Mouse (Mus musculus) thymus, postnatal 10 days (tissue): Measurements from ENCODE around the gene Rpp30.

Source experiments
- DNase-seq, 2 experiments: peaks; one replicate each; pipeline ENCODE4 v3.0.0; 2021; ENCODE audit warnings: low spot score in 2 of 2

Gene Rpp30

DNA sequence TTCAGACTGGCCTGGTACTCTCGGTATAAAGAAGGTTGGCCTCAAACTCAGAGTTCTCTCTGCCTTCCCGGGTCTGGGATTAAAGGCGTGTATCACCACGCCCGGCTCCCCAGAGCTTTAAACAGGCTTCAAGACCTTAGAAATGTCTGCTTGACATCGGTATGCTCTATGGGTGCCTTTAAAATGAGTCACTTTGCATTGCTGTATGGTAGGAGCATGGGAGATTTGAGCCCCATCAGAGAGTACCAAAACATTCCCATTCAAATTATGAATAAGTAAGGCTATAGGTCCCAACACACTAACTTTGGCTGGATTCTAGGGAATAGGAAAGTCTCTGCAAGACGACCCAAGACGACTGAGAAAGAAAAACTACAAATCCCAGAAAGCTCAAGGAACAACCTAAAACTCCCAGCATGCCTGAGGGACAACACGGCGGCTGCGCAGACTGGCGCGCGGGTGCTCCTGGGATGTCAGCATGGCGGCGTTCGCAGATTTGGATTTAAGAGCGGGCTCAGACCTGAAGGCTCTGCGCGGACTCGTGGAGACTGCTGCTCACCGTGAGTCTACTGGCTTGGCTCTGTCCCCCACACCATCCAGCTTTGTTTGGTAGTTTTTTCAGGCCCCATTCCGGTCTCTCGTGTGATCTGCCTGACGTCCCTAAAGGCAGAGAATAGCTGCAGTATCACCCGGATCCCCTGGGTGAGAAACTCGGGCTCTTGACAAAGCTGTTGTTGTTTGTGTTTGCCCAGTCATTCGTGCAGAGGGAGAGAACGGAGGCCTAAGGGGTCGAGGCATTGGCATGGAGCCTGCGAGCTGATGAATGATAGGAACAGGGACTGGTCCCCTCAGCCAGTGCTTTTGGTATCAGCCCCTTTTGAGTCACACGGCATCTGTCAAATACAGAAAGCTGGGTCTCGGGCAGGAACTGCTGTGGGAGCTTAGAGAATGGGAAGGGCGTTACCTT, at the start of gene Rpp30:
Gene Rpp30, plus strand, starts transcription at position 455 of the 964 bp plus-strand sequence.
- peak; percentile 67 to 81 for DNase-seq

DNA sequence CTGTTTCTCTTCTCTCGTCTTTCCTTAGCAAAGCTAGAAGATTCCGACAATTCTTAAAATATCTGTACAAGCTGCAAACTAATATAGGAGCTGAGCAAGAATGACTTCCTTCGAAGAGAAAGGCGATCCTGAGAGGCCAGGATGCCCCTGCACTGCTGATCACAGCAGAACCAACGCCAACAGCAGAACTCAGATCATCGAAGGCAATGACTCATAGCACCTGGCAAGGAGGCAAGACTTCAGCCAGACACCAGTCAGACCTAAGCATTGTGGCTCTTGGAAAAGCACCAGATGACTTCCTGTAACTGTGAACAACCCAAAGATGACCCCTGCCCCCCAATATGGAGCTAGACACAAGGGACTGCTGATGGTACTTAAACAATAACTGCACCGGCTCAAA, 37.5 kb upstream of the Rpp30 start:
- DNase-seq = no peak

- peak in 1 of 2 experiments; percentile 3 for DNase-seq
Measured at GRCm38 (mm10) chr19:36056502-36057221, 26.9 kb upstream of the Rpp30 start.

DNA sequence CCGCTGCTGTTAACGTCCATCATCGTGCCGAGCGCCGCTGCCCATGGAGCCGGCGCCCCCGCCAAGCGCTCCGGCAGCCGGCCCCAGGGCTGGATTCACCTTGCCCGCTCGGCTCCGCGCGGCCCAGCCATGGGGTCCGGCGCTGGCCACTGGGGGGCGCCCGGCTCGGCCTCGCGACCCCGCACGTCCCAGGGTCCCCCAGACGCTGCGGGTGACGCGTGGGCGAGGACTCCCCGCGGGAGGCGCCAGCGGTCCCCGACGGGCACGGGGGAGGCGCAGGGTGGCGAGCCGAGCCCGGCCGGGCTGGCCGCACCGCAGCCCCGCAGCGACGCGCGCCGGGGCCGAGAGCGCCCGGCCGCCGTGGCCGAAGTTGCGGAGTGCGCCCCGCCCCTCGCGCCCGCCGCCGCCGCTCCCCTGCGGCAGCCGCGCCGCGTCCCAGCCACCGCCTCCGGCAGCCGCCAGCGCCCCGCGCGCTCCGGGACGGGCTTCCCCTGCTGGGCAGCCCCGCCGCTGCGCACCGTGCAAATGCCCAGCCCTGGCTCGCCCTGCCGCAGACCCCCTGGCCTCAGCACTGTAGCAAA, 26.2 kb upstream of the Rpp30 start, which contains the start of gene Htr7:
Gene Htr7, minus strand, starts transcription at position 277 of the 581 bp plus-strand sequence.
- DNase-seq = peak in 1 of 2 experiments; percentile 15

DNA sequence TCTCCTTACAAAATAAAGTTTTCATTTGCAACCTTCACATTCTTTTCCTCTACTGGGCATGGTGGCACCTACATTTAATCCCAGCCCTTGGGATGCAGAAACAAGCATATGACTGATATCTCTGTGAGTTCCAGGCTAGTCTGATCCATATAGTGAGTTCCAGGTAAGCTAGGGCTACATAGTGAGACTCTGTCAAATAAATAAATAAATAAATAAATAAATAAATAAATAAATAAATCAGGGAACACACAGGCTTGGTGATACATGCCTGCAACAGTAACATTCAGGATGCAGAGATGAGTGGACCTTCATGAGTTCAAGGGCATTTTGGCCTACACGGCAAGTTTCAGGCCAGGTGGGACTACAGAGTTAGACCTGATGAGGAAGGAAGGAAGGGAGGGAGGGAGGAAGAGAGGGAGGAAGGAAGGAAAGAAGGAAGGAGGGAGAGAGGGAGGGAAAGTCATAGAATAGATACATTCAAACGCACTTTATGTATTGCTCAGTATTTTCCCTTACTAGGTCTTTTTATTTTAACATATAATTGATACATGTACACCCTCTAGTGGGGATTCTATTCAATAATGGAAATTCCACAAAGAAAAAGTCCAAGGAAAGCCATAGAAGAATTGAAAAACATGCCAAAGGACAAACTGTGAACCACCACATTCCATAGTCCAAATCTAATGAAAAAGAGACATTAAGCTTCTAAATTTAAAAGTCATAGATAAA, 20.6 kb upstream of the Rpp30 start:
- DNase-seq = no peak

DNA sequence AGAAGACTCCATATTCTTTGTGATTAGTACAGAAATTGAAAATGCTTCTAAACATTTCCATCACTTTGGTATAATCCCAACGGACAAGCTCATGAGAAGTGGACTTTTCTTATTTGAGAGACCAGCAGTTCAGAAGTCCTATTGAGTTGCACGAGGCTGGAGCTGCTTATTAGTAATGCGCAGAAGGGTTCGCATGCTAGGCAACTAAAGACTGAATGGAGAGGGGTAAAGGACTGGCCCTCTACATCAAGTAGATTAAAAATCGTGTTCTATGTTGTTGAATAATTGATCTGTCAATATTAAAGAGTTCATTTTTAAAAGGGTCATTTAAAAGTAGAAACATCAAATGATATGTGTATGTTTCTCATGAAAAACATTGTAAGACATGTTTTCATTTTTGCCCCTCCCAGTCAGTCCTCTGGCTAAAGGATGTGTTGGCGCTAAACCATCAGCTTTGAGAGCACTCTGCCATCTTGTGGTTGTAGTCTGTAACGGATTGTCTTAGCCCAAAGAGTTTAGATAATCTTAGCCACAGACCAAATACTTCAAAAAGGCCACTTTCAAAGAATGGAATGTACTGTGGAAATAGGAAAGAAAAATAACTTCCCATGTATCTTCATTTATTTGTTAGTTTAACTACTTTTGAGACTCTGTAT, 782 bp upstream of the Rpp30 start:
- peak; percentile 6 to 49 for DNase-seq

DNA sequence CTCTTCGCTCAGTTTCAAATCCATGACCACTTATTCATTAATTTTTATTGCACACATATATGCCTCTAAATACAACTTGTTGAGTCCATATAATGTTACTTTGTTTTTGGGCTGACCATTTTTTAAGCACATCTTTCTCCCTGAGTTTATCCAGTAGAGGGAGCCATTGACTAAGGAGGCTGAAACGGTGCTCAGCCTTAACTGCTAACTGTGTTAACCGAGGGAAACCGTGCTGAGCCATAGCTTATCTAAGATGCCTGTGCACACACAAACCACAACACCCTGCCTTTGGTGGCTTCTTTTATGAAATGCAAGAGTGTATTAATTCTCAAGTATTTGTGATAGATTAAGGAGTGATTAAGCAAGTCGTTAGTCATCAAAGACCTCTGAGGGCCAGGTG, 7.3 kb downstream of the Rpp30 start:
- DNase-seq = peak in 1 of 2 experiments; percentile 25

DNA sequence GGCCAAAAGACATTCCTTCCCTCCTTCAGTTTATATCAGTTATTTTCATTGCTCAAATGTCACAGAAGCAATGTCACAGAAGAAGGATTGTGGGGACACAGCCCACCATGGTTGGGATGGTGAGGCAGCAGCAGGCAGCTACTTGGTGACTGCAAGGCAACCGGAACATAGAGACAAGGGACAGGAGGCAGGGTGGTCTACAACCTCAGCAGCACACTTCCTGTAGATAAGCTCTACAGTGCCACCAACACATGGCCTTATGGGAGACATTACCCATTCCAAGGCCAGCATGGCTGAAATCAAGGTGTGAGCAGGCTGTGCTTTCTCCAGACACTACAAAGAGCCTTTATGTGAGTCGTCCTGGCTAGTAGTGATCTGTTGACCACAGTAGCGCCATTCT, 13.7 kb downstream of the Rpp30 start:
- no peak for DNase-seq

GRCm38 (mm10) chr19:36098265-36098664, 14.7 kb downstream of the Rpp30 start:
- no peak for DNase-seq

DNA sequence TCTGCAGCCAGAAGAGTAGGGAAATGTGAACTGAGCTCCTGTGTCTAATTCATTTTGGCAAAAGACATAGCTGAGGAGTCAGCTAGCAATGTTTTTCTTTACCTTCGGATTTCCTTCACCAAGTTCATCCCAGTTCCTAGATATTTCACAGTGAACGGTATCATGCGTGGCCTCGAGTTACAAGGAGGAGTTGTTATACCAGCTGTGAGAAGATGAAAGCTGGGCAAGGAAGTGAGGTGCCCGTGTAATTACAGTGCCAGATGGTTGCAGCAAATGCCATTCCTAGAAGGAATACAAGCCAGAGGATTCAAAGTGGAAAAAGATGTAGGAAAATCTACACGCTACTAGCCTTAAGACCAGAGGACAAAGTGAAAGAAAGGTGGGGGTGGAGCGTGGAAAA, 15.4 kb downstream of the Rpp30 start:
- DNase-seq = no peak

DNA sequence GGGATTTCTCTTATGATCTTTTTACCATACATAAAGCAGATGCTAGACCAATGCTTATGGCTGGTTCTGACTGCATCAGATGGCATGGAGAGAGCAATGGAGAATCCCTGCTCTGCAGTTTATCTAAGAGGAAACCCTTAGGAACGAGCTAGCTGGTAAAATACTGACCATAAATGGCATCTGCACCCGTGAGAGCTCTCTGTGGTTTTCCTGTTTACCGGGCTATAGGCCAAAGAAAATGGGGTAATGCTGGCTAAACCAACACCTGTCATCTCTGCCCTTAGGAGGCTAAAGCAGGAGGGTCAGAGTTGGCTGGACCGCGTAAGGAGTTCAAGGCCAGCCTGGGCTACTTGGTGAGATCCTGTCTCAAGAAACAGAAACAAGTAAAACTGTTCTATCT, 20.4 kb downstream of the Rpp30 start:
- no peak for DNase-seq

DNA sequence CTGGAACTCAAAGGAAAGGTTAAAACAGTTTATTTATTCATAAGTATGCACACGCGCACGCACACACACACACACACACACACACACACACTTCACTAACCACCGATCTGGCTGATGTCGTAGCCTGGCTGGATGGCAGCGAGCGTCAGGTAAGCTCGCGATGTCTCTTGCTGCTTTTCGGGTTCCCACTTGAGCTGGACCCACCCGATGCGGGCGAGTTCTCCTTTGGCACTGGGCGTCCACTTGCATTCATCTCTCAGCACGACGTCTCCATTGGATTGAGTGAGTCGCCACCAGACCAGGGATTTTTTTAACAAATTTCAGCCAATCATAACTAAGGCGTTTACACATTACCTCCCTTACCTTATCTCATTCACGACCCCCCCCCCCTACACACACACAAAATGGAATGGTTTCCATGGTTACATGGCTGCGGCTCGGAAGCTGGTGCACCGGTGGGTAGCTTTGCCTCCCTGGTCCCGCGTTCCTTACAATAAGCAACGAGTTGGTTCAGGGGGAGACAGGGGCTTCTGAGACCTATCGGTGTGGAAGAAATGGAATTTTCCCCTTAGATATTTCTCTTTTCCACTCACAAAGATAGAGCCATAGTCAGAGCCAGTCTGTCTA, 25.9 kb downstream of the Rpp30 start:
- DNase-seq = no peak

- no peak for DNase-seq
Measured at GRCm38 (mm10) chr19:36110465-36110864, 26.9 kb downstream of the Rpp30 start.

DNA sequence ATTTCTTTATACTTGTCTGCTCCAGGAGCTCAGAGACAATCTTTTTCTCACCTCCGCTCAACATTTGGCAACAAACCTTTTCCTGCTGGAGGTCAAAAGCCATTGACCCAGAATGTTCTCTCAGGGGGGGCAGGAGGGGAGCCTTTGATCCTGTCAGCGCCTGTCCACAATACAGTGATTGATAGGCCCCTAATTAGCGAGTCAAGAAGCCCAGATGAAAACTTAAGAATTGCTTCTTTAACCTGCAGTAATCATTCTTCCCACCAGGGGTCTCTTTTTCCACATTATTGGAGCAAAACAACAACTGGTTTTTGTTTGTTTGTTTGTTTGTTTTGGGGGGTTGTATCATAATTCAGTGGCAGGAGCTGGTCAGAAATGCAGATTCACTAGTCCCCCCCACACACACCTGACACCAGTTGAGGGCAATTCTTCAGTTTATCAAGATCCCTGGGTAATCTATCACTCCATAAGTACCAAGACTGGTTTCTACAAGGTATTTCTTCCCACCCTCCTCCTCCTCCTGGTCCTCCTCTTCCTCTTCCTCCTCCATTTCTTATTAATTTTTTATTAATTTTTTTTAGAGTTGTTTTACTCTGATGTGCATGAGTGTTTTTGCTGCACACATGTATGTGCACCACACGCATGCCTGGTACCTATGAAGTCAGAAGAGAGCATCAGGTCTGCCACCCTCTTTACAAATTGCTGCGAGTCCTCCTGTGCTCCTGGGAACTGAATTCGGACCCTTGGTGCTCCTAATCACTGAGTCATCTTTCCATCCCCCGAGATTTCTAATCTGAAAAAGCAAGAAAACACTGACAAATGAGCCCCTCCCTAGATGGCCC, 27.8 kb downstream of the Rpp30 start:
- peak in 1 of 2 experiments; percentile 33 for DNase-seq

DNA sequence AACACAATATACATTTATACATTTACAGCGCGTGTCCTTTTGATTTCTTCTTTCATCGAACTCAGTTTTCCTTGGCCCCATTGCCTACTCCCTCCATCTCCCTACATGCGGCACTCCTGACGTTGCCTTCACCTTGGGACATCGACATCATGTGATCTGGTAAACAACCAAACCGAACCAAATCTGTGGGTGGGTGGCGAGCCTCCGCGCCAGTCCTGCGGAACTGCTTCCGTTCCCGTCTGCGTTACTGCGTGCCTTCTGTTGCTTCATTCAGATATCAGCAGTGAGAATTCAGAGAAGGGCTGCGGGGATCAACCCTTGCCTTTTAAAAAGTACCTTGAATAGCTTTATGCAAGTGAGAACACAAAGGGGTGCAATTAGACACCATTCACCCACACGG, 28.5 kb downstream of the Rpp30 start:
- DNase-seq = no peak

DNA sequence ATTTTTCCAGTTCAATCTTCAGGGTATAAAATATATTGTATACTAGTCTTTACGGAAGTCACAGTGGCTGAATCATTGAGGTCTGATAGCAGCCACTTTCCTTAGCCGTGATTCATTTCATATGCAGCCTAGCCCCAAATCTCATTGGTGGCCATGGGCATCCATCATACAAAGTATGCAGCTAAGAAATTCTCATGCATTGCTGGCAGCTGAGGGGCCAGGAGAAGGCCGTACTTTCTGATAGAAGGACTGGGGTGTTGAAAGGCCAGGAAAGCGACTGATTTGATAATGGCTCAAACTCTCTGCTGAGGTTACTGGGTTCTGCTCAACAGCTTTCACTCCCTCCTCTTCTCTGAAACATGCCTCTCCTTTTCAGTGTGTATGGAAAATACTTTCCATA, 32.7 kb downstream of the Rpp30 start:
- DNase-seq = no peak

- no peak for DNase-seq
Measured at GRCm38 (mm10) chr19:36119219-36119618, 35.7 kb downstream of the Rpp30 start.

DNA sequence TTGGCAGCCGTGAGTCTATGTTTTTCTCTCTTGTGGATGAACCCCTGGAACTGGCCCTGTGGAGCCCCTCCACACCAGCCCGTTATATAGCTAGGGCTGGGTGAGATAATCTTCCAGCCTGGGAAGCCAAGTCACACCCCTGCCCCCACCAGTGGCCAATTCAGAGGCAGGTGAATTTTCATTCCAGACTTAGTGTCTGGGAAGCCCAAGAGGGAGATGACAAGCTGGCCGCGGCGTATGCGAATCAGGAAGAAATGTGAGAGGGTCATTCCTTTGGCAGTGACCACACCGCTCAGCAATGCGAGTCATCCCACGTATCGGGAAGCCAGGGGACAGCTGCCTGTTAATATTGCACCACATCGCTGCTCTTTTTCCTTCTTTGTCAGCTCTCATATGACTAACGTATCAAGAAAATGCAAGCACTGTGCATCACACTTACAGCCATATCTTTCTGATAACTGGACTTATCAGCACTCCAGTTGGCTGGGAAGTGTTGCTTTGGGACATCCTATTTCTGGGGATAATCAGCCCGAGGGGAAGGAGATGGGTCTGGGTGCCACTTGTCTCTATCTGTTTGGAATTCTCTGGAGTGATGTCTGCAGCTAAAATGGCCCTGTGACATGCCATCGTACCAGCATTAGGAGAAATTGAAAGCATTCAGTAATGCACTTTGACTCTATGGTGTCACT, 36.4 kb downstream of the Rpp30 start, which contains the start of gene Ankrd1:
Gene Ankrd1, minus strand, starts transcription at position 317 of the 689 bp plus-strand sequence.
- no peak for DNase-seq

DNA sequence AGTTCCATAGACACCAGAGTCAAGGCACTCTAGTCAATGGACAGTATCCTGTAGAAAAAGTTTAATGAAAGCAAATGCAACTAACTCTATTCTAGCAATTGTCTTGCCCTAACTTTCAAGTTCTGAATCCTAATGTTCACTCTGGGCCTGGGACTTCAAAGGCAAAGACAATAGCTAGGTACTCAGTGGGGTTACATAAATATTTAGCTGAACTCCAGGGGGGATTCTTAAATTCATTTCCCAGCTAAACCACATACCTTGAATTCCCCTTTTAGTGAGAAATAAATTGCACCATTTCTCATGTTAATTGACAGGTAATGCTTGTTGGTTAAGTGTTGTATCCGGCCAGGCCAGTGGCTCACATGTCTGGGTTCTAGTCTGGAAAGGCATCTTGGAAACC, 40.7 kb downstream of the Rpp30 start:
- no peak for DNase-seq
